Mouse (Mus musculus): ENCODE measurements around the gene Ninj2.

Gene Ninj2

GRCm38 (mm10) chr6:120094091-120094776 lies 1.1 kb downstream of the Ninj2 start:
- DNase-seq: no peak

GRCm38 (mm10) chr6:120095096-120095495 lies 1.9 kb downstream of the Ninj2 start:
- no peak for DNase-seq

GRCm38 (mm10) chr6:120095501-120095900 lies 2.4 kb downstream of the Ninj2 start:
- DNase-seq: no peak

GRCm38 (mm10) chr6:120099392-120099791 lies 6.2 kb downstream of the Ninj2 start:
- DNase-seq: no peak

- no peak for DNase-seq
Measured at GRCm38 (mm10) chr6:120101221-120101620, 8.1 kb downstream of the Ninj2 start.

GRCm38 (mm10) chr6:120101996-120102395 lies 8.8 kb downstream of the Ninj2 start:
- DNase-seq: no peak

- DNase-seq: no peak
Measured at GRCm38 (mm10) chr6:120103104-120103503, 10.0 kb downstream of the Ninj2 start.

- no peak for DNase-seq
Measured at GRCm38 (mm10) chr6:120105055-120105454, 11.9 kb downstream of the Ninj2 start.

- no peak for DNase-seq
Measured at GRCm38 (mm10) chr6:120107586-120107985, 14.4 kb downstream of the Ninj2 start.

- no peak for DNase-seq
Measured at GRCm38 (mm10) chr6:120108061-120108460, 14.9 kb downstream of the Ninj2 start.

- no peak for DNase-seq
Measured at GRCm38 (mm10) chr6:120109173-120109572, 16.0 kb downstream of the Ninj2 start.

- no peak for DNase-seq
Measured at GRCm38 (mm10) chr6:120109932-120110331, 16.8 kb downstream of the Ninj2 start.

GRCm38 (mm10) chr6:120110738-120111409 lies 17.7 kb downstream of the Ninj2 start:
- DNase-seq: no peak

GRCm38 (mm10) chr6:120111410-120111783 lies 18.2 kb downstream of the Ninj2 start:
- no peak for DNase-seq

- DNase-seq: peak; percentile 7
Measured at GRCm38 (mm10) chr6:120111984-120112803, 19.0 kb downstream of the Ninj2 start.

- DNase-seq: no peak
Measured at GRCm38 (mm10) chr6:120113856-120114255, 20.7 kb downstream of the Ninj2 start.

GRCm38 (mm10) chr6:120114271-120114670 lies 21.1 kb downstream of the Ninj2 start:
- DNase-seq: no peak

GRCm38 (mm10) chr6:120114698-120115097 lies 21.5 kb downstream of the Ninj2 start:
- no peak for DNase-seq

GRCm38 (mm10) chr6:120115443-120115842 lies 22.3 kb downstream of the Ninj2 start:
- DNase-seq: no peak

- DNase-seq: no peak
Measured at GRCm38 (mm10) chr6:120119824-120120223, 26.7 kb downstream of the Ninj2 start.

- no peak for DNase-seq
Measured at GRCm38 (mm10) chr6:120124688-120125087, 31.5 kb downstream of the Ninj2 start.

GRCm38 (mm10) chr6:120126456-120126855 lies 33.3 kb downstream of the Ninj2 start:
- DNase-seq: no peak

- no peak for DNase-seq
Measured at GRCm38 (mm10) chr6:120127321-120127720, 34.2 kb downstream of the Ninj2 start.

GRCm38 (mm10) chr6:120134748-120135147 lies 41.6 kb downstream of the Ninj2 start:
- no peak for DNase-seq
